Mouse (Mus musculus): ENCODE results near the gene Pbx3. TPM values are rescaled to one million over a fixed set of nuclear protein-coding genes. Genes with fewer than 3 reads are reported as not detected.

Gene Pbx3
- polyA plus RNA-seq, 1 experiment: 3.6 TPM

GRCm38 (mm10) chr2:34363678-34364077 lies 9.3 kb downstream of the Pbx3 start:
- WGBS: 0% methylated on average over 1 of the region's 1 CpGs
- no peak overlapping the region for H3K4me3 ChIP-seq (replicated peaks; ENCODE audit: control insufficient read depth, low read depth, low read length)

GRCm38 (mm10) chr2:34355801-34356211 lies 17.1 kb downstream of the Pbx3 start:
- Histone ChIP-seq H3K27ac (ENCODE audit: control insufficient read depth, insufficient read depth, low read depth, low read length, poor library complexity) (no peak overlapping the region), H3K4me3 (replicated peaks; ENCODE audit: control insufficient read depth, low read depth, low read length) (no peak overlapping the region), H3K4me1 (ENCODE audit: control insufficient read depth, insufficient read depth, low read length) (no peaks in the 10 kb centered on the region)
- TF ChIP-seq POLR2A (IDR thresholded peaks at IDR 0.05; ENCODE audit: borderline replicate concordance, control insufficient read depth, low read depth, low read length) (no peak), CTCF (IDR thresholded peaks at IDR 0.05; ENCODE audit: control insufficient read depth, insufficient read depth, low read length) (no peak)
- 93% methylated on average over 7 of the region's 7 CpGs for WGBS

More at GRCm38 (mm10) chr2:34363678-34364077, 9.3 kb downstream of the Pbx3 start:
- H3K4me1 ChIP-seq (ENCODE audit: control insufficient read depth, insufficient read depth, low read length): no peaks in the 10 kb centered on the region; the same call in 1 of the 2 replicates
- H3K27ac ChIP-seq (ENCODE audit: control insufficient read depth, insufficient read depth, low read depth, low read length, poor library complexity): no peak overlapping the region
- TF ChIP-seq POLR2A (IDR thresholded peaks at IDR 0.05; ENCODE audit: borderline replicate concordance, control insufficient read depth, low read depth, low read length) (no peak), CTCF (IDR thresholded peaks at IDR 0.05; ENCODE audit: control insufficient read depth, insufficient read depth, low read length) (no peak)

GRCm38 (mm10) chr2:34352006-34352405 lies 20.9 kb downstream of the Pbx3 start:
- no peak for TF ChIP-seq POLR2A (IDR thresholded peaks at IDR 0.05; ENCODE audit: borderline replicate concordance, control insufficient read depth, low read depth, low read length)
- no peak for TF ChIP-seq CTCF (IDR thresholded peaks at IDR 0.05; ENCODE audit: control insufficient read depth, insufficient read depth, low read length)
- H3K4me3 ChIP-seq (replicated peaks; ENCODE audit: control insufficient read depth, low read depth, low read length): no peak overlapping the region

GRCm38 (mm10) chr2:34347096-34347495 lies 25.8 kb downstream of the Pbx3 start:
- Histone ChIP-seq H3K27ac (ENCODE audit: control insufficient read depth, insufficient read depth, low read depth, low read length, poor library complexity) (no peak overlapping the region), H3K4me1 (ENCODE audit: control insufficient read depth, insufficient read depth, low read length) (no peaks in the 10 kb centered on the region; the same call in 1 of the 2 replicates), H3K4me3 (replicated peaks; ENCODE audit: control insufficient read depth, low read depth, low read length) (no peak overlapping the region)
- TF ChIP-seq POLR2A (IDR thresholded peaks at IDR 0.05; ENCODE audit: borderline replicate concordance, control insufficient read depth, low read depth, low read length): no peak
- no peak for TF ChIP-seq CTCF (IDR thresholded peaks at IDR 0.05; ENCODE audit: control insufficient read depth, insufficient read depth, low read length)
- WGBS: 85% methylated on average over 6 of the region's 6 CpGs

More at GRCm38 (mm10) chr2:34352006-34352405, 20.9 kb downstream of the Pbx3 start:
- Histone ChIP-seq H3K4me1 (ENCODE audit: control insufficient read depth, insufficient read depth, low read length) (no peaks in the 10 kb centered on the region; the same call in 1 of the 2 replicates), H3K27ac (ENCODE audit: control insufficient read depth, insufficient read depth, low read depth, low read length, poor library complexity) (no peak overlapping the region)

GRCm38 (mm10) chr2:34298664-34299063 lies 74.3 kb downstream of the Pbx3 start:
- TF ChIP-seq POLR2A (IDR thresholded peaks at IDR 0.05; ENCODE audit: borderline replicate concordance, control insufficient read depth, low read depth, low read length) (no peak), CTCF (IDR thresholded peaks at IDR 0.05; ENCODE audit: control insufficient read depth, insufficient read depth, low read length) (no peak)

GRCm38 (mm10) chr2:34298202-34298601 lies 74.7 kb downstream of the Pbx3 start:
- 86% methylated on average over 3 of the region's 3 CpGs for WGBS
- Histone ChIP-seq H3K4me1 (ENCODE audit: control insufficient read depth, insufficient read depth, low read length) (no peaks in the 10 kb centered on the region), H3K4me3 (replicated peaks; ENCODE audit: control insufficient read depth, low read depth, low read length) (no peak overlapping the region), H3K27ac (ENCODE audit: control insufficient read depth, insufficient read depth, low read depth, low read length, poor library complexity) (no peak overlapping the region)
- TF ChIP-seq CTCF (IDR thresholded peaks at IDR 0.05; ENCODE audit: control insufficient read depth, insufficient read depth, low read length) (no peak), POLR2A (IDR thresholded peaks at IDR 0.05; ENCODE audit: borderline replicate concordance, control insufficient read depth, low read depth, low read length) (no peak)

More at GRCm38 (mm10) chr2:34298664-34299063, 74.3 kb downstream of the Pbx3 start:
- Histone ChIP-seq H3K4me1 (ENCODE audit: control insufficient read depth, insufficient read depth, low read length) (no peaks in the 10 kb centered on the region), H3K27ac (ENCODE audit: control insufficient read depth, insufficient read depth, low read depth, low read length, poor library complexity) (no peak overlapping the region), H3K4me3 (replicated peaks; ENCODE audit: control insufficient read depth, low read depth, low read length) (no peak overlapping the region)
- WGBS: 73% methylated on average over 1 of the region's 1 CpGs

- Histone ChIP-seq H3K4me1 (ENCODE audit: control insufficient read depth, insufficient read depth, low read length) (no peaks in the 10 kb centered on the region), H3K27ac (ENCODE audit: control insufficient read depth, insufficient read depth, low read depth, low read length, poor library complexity) (no peak overlapping the region), H3K4me3 (replicated peaks; ENCODE audit: control insufficient read depth, low read depth, low read length) (no peak overlapping the region)
- WGBS: 96% methylated on average over 1 of the region's 1 CpGs
- TF ChIP-seq CTCF (IDR thresholded peaks at IDR 0.05; ENCODE audit: control insufficient read depth, insufficient read depth, low read length) (no peak), POLR2A (IDR thresholded peaks at IDR 0.05; ENCODE audit: borderline replicate concordance, control insufficient read depth, low read depth, low read length) (no peak)
Observed at GRCm38 (mm10) chr2:34289726-34290125, 83.2 kb downstream of the Pbx3 start.

- TF ChIP-seq CTCF (IDR thresholded peaks at IDR 0.05; ENCODE audit: control insufficient read depth, insufficient read depth, low read length): no peak
- no peak for TF ChIP-seq POLR2A (IDR thresholded peaks at IDR 0.05; ENCODE audit: borderline replicate concordance, control insufficient read depth, low read depth, low read length)
- no peak overlapping the region for H3K4me3 ChIP-seq (replicated peaks; ENCODE audit: control insufficient read depth, low read depth, low read length)
- 66% methylated on average over 2 of the region's 2 CpGs for WGBS
Observed at GRCm38 (mm10) chr2:34284239-34284638, 88.7 kb downstream of the Pbx3 start.

GRCm38 (mm10) chr2:34280996-34281395 lies 91.9 kb downstream of the Pbx3 start:
- H3K4me3 ChIP-seq (replicated peaks; ENCODE audit: control insufficient read depth, low read depth, low read length): no peak overlapping the region
- WGBS: 83% methylated on average over 3 of the region's 3 CpGs
- TF ChIP-seq POLR2A (IDR thresholded peaks at IDR 0.05; ENCODE audit: borderline replicate concordance, control insufficient read depth, low read depth, low read length) (no peak), CTCF (IDR thresholded peaks at IDR 0.05; ENCODE audit: control insufficient read depth, insufficient read depth, low read length) (no peak)
- H3K27ac ChIP-seq (ENCODE audit: control insufficient read depth, insufficient read depth, low read depth, low read length, poor library complexity): no peak overlapping the region
- no peaks in the 10 kb centered on the region for H3K4me1 ChIP-seq (ENCODE audit: control insufficient read depth, insufficient read depth, low read length)

More at GRCm38 (mm10) chr2:34284239-34284638, 88.7 kb downstream of the Pbx3 start:
- Histone ChIP-seq H3K4me1 (ENCODE audit: control insufficient read depth, insufficient read depth, low read length) (no peaks in the 10 kb centered on the region), H3K27ac (ENCODE audit: control insufficient read depth, insufficient read depth, low read depth, low read length, poor library complexity) (no peak overlapping the region)

Data from bone marrow, adult 2 months (tissue).